Mouse (Mus musculus): Measurements from ENCODE around the gene Plch1. TPM values are rescaled to one million over a fixed set of nuclear protein-coding genes. Genes with fewer than 3 reads are reported as not detected.

Plch1 gene
- total RNA-seq, 2 experiments from 2014 or later: 0.10 TPM; not detected in 1

- DNase-seq: peak; percentile 10
- intact Hi-C loops (cut with DNase I; ENCODE audit: low total_unique reads): loop anchor here (5.0 kb wide), 1 partner anchor 296 kb away; no protein-coding TSS in a partner anchor
Observed at GRCm38 (mm10) chr3:63868285-63868684, 31.0 kb downstream of the Plch1 start.

- DNase-seq: no peak
- intact Hi-C loops (cut with DNase I; ENCODE audit: low total_unique reads): loop anchor here (5.0 kb wide), 1 partner anchor 293 kb away; no protein-coding TSS in a partner anchor
Observed at GRCm38 (mm10) chr3:63865069-63865468, 34.2 kb downstream of the Plch1 start.

- no peak for DNase-seq
- intact Hi-C loops (cut with DNase I; ENCODE audit: low total_unique reads): no loop called here
Observed at GRCm38 (mm10) chr3:63862716-63863115, 36.6 kb downstream of the Plch1 start.

- intact Hi-C loops (cut with DNase I; ENCODE audit: low total_unique reads): no loop called here
Observed at GRCm38 (mm10) chr3:63852828-63853227, 46.4 kb downstream of the Plch1 start.

GRCm38 (mm10) chr3:63851125-63851698 is 48.1 kb downstream of the Plch1 start:
- intact Hi-C loops (cut with DNase I; ENCODE audit: low total_unique reads): no loop called here

More at GRCm38 (mm10) chr3:63852828-63853227, 46.4 kb downstream of the Plch1 start:
- no peak for DNase-seq

GRCm38 (mm10) chr3:63849765-63850346 is 49.4 kb downstream of the Plch1 start:
- no peak for DNase-seq
- intact Hi-C loops (cut with DNase I; ENCODE audit: low total_unique reads): no loop called here

More at GRCm38 (mm10) chr3:63851125-63851698, 48.1 kb downstream of the Plch1 start:
- DNase-seq: no peak

- no peak for DNase-seq
- intact Hi-C loops (cut with DNase I; ENCODE audit: low total_unique reads): no loop called here
Observed at GRCm38 (mm10) chr3:63844141-63844540, 55.1 kb downstream of the Plch1 start.

GRCm38 (mm10) chr3:63842436-63842835 is 56.8 kb downstream of the Plch1 start:
- intact Hi-C loops (cut with DNase I; ENCODE audit: low total_unique reads): no loop called here

GRCm38 (mm10) chr3:63837750-63838149 is 61.5 kb downstream of the Plch1 start:
- no peak for DNase-seq
- intact Hi-C loops (cut with DNase I; ENCODE audit: low total_unique reads): no loop called here

More at GRCm38 (mm10) chr3:63842436-63842835, 56.8 kb downstream of the Plch1 start:
- no peak for DNase-seq

GRCm38 (mm10) chr3:63836937-63837632 is 62.2 kb downstream of the Plch1 start:
- intact Hi-C loops (cut with DNase I; ENCODE audit: low total_unique reads): no loop called here
- no peak for DNase-seq

GRCm38 (mm10) chr3:63835816-63836215 is 63.5 kb downstream of the Plch1 start:
- no peak for DNase-seq
- intact Hi-C loops (cut with DNase I; ENCODE audit: low total_unique reads): no loop called here

GRCm38 (mm10) chr3:63823874-63824400 is 75.3 kb downstream of the Plch1 start:
- DNase-seq: peak; percentile 6
- intact Hi-C loops (cut with DNase I; ENCODE audit: low total_unique reads): no loop called here

GRCm38 (mm10) chr3:63822631-63823030 is 76.6 kb downstream of the Plch1 start:
- intact Hi-C loops (cut with DNase I; ENCODE audit: low total_unique reads): no loop called here

GRCm38 (mm10) chr3:63815131-63815530 is 84.1 kb downstream of the Plch1 start:
- DNase-seq: no peak
- intact Hi-C loops (cut with DNase I; ENCODE audit: low total_unique reads): no loop called here

More at GRCm38 (mm10) chr3:63822631-63823030, 76.6 kb downstream of the Plch1 start:
- no peak for DNase-seq

- DNase-seq: no peak
- intact Hi-C loops (cut with DNase I; ENCODE audit: low total_unique reads): no loop called here
Observed at GRCm38 (mm10) chr3:63814203-63814602, 85.1 kb downstream of the Plch1 start.

GRCm38 (mm10) chr3:63806906-63807305 is 92.4 kb downstream of the Plch1 start:
- DNase-seq: no peak
- intact Hi-C loops (cut with DNase I; ENCODE audit: low total_unique reads): no loop called here

GRCm38 (mm10) chr3:63805496-63805895 is 93.8 kb downstream of the Plch1 start:
- intact Hi-C loops (cut with DNase I; ENCODE audit: low total_unique reads): no loop called here
- no peak for DNase-seq

GRCm38 (mm10) chr3:63800685-63801084 is 98.6 kb downstream of the Plch1 start:
- DNase-seq: no peak
- intact Hi-C loops (cut with DNase I; ENCODE audit: low total_unique reads): no loop called here

- intact Hi-C loops (cut with DNase I; ENCODE audit: low total_unique reads): no loop called here
- no peak for DNase-seq
Observed at GRCm38 (mm10) chr3:63786805-63787365, 112.4 kb downstream of the Plch1 start.

All from gastrocnemius, postnatal 14 days (tissue).